Mouse (Mus musculus): ENCODE data around the gene Bckdha.

DNA sequence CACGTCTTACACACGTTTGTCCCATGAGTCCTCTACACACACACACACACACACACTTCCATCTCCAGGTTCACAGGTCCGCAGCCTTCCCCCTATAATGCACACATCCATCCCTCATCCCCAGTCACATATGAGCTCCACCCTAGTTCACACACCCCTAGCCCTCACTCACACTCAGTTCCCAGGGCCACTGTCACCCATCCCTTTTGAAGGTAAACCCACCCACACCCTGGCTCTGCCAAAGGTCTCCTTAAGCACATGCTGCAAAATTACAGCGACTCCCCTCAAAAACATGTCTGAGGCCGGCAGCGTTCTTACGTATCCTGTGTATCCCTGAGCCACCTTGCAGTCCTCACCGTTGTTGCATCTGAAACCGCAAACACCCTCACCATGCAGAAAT lies 15.5 kb upstream of the Bckdha start:
- no peak for TF ChIP-seq HCFC1 (IDR thresholded peaks at IDR 0.05; ENCODE audit: borderline replicate concordance, insufficient read depth, low read length)
- no peak for TF ChIP-seq MAFK (IDR thresholded peaks at IDR 0.05; ENCODE audit: insufficient read depth, low read depth, low read length)
- no peak for TF ChIP-seq ZC3H11A (IDR thresholded peaks at IDR 0.05; ENCODE audit: borderline replicate concordance, low read depth, low read length)
- no peak for TF ChIP-seq CHD2 (IDR thresholded peaks at IDR 0.05; ENCODE audit: low read depth, low read length)
- TF ChIP-seq ZNF384 (IDR thresholded peaks at IDR 0.05; ENCODE audit: low read depth, low read length) = no peak
